ENCODE assay signal across 12 mouse cellular contexts in genomic region chr4:9060221-9060620, GRCm38 (mm10).
DNase-seq lines count a peak whose midpoint lies in the region; ATAC-seq and TF ChIP-seq lines count a peak whose summit lies in the region.
"Had no signal": no experiment of that assay in that cellular context is flagged by ENCODE, and none has a peak within 500 bp of the region (broad histone marks: within the 10 kb centered on the region; RNA-seq: fewer than 3 reads in every experiment).

No protein-coding gene starts in this region.

- H3K36me3 ChIP-seq in midbrain, embryonic 10.5 days: no peaks in the 10 kb centered on the region
- H3K36me3 ChIP-seq in midbrain, embryonic 16.5 days (ENCODE audit: control insufficient read depth, insufficient read depth, low read length): no peaks in the 10 kb centered on the region
- H3K36me3 ChIP-seq in forebrain, postnatal 0 days (ENCODE audit: insufficient read depth): no peaks in the 10 kb centered on the region
- no peaks in the 10 kb centered on the region for H3K36me3 ChIP-seq in neural tube, embryonic 13.5 days

- H3K9ac ChIP-seq in midbrain, embryonic 16.5 days (ENCODE audit: low read depth, low read length): no peak overlapping the region
- H3K9ac ChIP-seq in forebrain, postnatal 0 days: no peak overlapping the region
- H3K9ac ChIP-seq in neural tube, embryonic 13.5 days: no peak overlapping the region
- H3K9ac ChIP-seq: lung, embryonic 14.5 days had no signal

- TF ChIP-seq CTCF in forebrain, postnatal 0 days (IDR thresholded peaks at IDR 0.05; ENCODE audit: low read depth): no peak

- no peaks in the 10 kb centered on the region for H3K27me3 ChIP-seq in midbrain, embryonic 10.5 days (ENCODE audit: low read depth, poor library complexity, severe bottlenecking)
- no peaks in the 10 kb centered on the region for H3K27me3 ChIP-seq in midbrain, embryonic 16.5 days (ENCODE audit: control insufficient read depth, insufficient read depth, low read depth, low read length)
- no peaks in the 10 kb centered on the region for H3K27me3 ChIP-seq in forebrain, postnatal 0 days (ENCODE audit: insufficient read depth, low read length)
- no peaks in the 10 kb centered on the region for H3K27me3 ChIP-seq in neural tube, embryonic 13.5 days

- peaks cover 45% of the 10 kb centered on the region for H3K4me1 ChIP-seq in midbrain, embryonic 10.5 days
- peaks cover 6% of the 10 kb centered on the region; the same call in 1 of the 2 replicates for H3K4me1 ChIP-seq in midbrain, embryonic 16.5 days (ENCODE audit: control insufficient read depth, insufficient read depth, low read length)
- no peaks in the 10 kb centered on the region for H3K4me1 ChIP-seq in forebrain, postnatal 0 days (ENCODE audit: insufficient read depth)
- peaks cover 6% of the 10 kb centered on the region for H3K4me1 ChIP-seq in neural tube, embryonic 13.5 days (replicated peaks)

- ATAC-seq in midbrain, embryonic 16.5 days: no peak
- ATAC-seq in forebrain, postnatal 0 days: peak; percentile 59
- ATAC-seq in neural tube, embryonic 13.5 days (ENCODE audit: low read depth): peak; percentile 50; the same call in 1 of the 2 replicates

- peak overlapping the region; percentile 55 for H3K27ac ChIP-seq in midbrain, embryonic 10.5 days (replicated peaks)
- H3K27ac ChIP-seq in midbrain, embryonic 16.5 days (ENCODE audit: low read length): no peak overlapping the region
- H3K27ac ChIP-seq in forebrain, postnatal 0 days (ENCODE audit: low read depth, low read length): no peak overlapping the region
- no peak overlapping the region for H3K27ac ChIP-seq in neural tube, embryonic 13.5 days (replicated peaks)

- no peaks in the 10 kb centered on the region for H3K9me3 ChIP-seq in midbrain, embryonic 10.5 days (replicated peaks)
- no peaks in the 10 kb centered on the region for H3K9me3 ChIP-seq in midbrain, embryonic 16.5 days (replicated peaks; ENCODE audit: control insufficient read depth, low read length, poor library complexity, severe bottlenecking)
- no peaks in the 10 kb centered on the region for H3K9me3 ChIP-seq in forebrain, postnatal 0 days (ENCODE audit: low read length)
- H3K9me3 ChIP-seq in neural tube, embryonic 13.5 days: no peaks in the 10 kb centered on the region

- WGBS in midbrain, embryonic 10.5 days: 44% methylated on average over 5 of the region's 5 CpGs
- WGBS in midbrain, embryonic 16.5 days: 35% methylated on average over 5 of the region's 5 CpGs
- WGBS in forebrain, postnatal 0 days: 31% methylated on average over 5 of the region's 5 CpGs
- 28% methylated on average over 5 of the region's 5 CpGs for WGBS in neural tube, embryonic 13.5 days

- peak; percentile 56 for DNase-seq in embryo, embryonic 10 days (ENCODE audit: low spot score)
- no peak for DNase-seq in embryo, embryonic 11 days
- DNase-seq in midbrain, embryonic 10.5 days (ENCODE audit: low spot score): peak; percentile 30
- DNase-seq in forebrain, postnatal 0 days: no peak
- no peak for DNase-seq in adrenal gland, adult 18-20 months (ENCODE audit: low spot score in 2 of 2)
- no peak for DNase-seq in thymus, adult 18-20 months
- DNase-seq: adrenal gland, postnatal 25 days; cerebellum, adult 9-11 months; kidney, postnatal 10 days; lung, embryonic 14.5 days had no signal

- H3K4me2 ChIP-seq in midbrain, embryonic 16.5 days (ENCODE audit: low read length): no peak overlapping the region
- H3K4me2 ChIP-seq in forebrain, postnatal 0 days (ENCODE audit: low read depth): no peak overlapping the region
- no peak overlapping the region for H3K4me2 ChIP-seq in neural tube, embryonic 13.5 days
- H3K4me2 ChIP-seq: lung, embryonic 14.5 days had no signal

- H3K4me3 ChIP-seq in midbrain, embryonic 10.5 days: no peak overlapping the region
- H3K4me3 ChIP-seq in midbrain, embryonic 16.5 days (ENCODE audit: low read depth, low read length): no peak overlapping the region
- H3K4me3 ChIP-seq in forebrain, postnatal 0 days (ENCODE audit: low read depth, low read length): no peak overlapping the region
- no peak overlapping the region for H3K4me3 ChIP-seq in neural tube, embryonic 13.5 days

Comparison
In these comparisons a context has a peak if more than half of its experiments do, and no peak if none do; other contexts are left out.
1. DNase-seq: peak in embryo, embryonic 10 days (single experiment) and midbrain, embryonic 10.5 days (single experiment); none in embryo, embryonic 11 days (single experiment), forebrain, postnatal 0 days (single experiment), adrenal gland, adult 18-20 months (0 of 2) and thymus, adult 18-20 months (0 of 2).